Mouse (Mus musculus) spleen, postnatal 4 days (tissue): ENCODE data around the gene Utp18.
A peak's percentile ranks its signal among the peaks of the same experiment; 100 is the strongest.
"Not testable (repeated sequence)": the region's sequence is repeated elsewhere in the genome, so short reads cannot be mapped to it uniquely, and the experiment has no call there.

Source experiments
- DNase-seq, 2 experiments: peaks; one replicate each; pipeline ENCODE4 v3.0.0; 2022; ENCODE audit warnings: low spot score in 2 of 2

Gene Utp18

GRCm38 (mm10) chr11:93885572-93886410 lies at the start of gene Utp18, which contains the start of gene Mbtd1:
TSS of gene Utp18 (minus strand) at chr11:93885766.
TSS of gene Mbtd1 (plus strand) at chr11:93885852.
- DNase-seq: peak; percentile 98 to 99

GRCm38 (mm10) chr11:93929106-93929505 lies 43.5 kb upstream of the Utp18 start:
- DNase-seq: no peak

GRCm38 (mm10) chr11:93915019-93915418 lies 29.5 kb upstream of the Utp18 start:
- not testable (repeated sequence) for DNase-seq

GRCm38 (mm10) chr11:93911603-93912002 lies 26.0 kb upstream of the Utp18 start:
- no peak for DNase-seq

- DNase-seq: no peak
These were observed 23.3 kb upstream of the Utp18 start for GRCm38 (mm10) chr11:93908829-93909228.

- DNase-seq: no peak
These were observed 22.3 kb upstream of the Utp18 start for GRCm38 (mm10) chr11:93907839-93908238.

- DNase-seq: no peak
These were observed 21.3 kb upstream of the Utp18 start for GRCm38 (mm10) chr11:93906834-93907233.

GRCm38 (mm10) chr11:93897732-93898131 lies 12.2 kb upstream of the Utp18 start:
- no peak for DNase-seq

GRCm38 (mm10) chr11:93887080-93887447 lies 1.5 kb upstream of the Utp18 start:
- no peak for DNase-seq

GRCm38 (mm10) chr11:93886411-93887079 lies 979 bp upstream of the Utp18 start:
- peak; percentile 27 to 69 for DNase-seq

- DNase-seq: peak in 1 of 2 experiments; percentile 75
These were observed 530 bp downstream of the Utp18 start for GRCm38 (mm10) chr11:93884901-93885571.

GRCm38 (mm10) chr11:93884068-93884467 lies 1.5 kb downstream of the Utp18 start:
- DNase-seq: no peak

GRCm38 (mm10) chr11:93862638-93863037 lies 22.9 kb downstream of the Utp18 start:
- no peak for DNase-seq

GRCm38 (mm10) chr11:93862045-93862623 lies 23.4 kb downstream of the Utp18 start:
- DNase-seq: no peak

GRCm38 (mm10) chr11:93861193-93861592 lies 24.4 kb downstream of the Utp18 start:
- no peak for DNase-seq

GRCm38 (mm10) chr11:93860540-93861172 lies 24.9 kb downstream of the Utp18 start:
- no peak for DNase-seq

- peak; percentile 47 to 81 for DNase-seq
These were observed 29.1 kb downstream of the Utp18 start for GRCm38 (mm10) chr11:93856284-93856955.

GRCm38 (mm10) chr11:93852546-93852945 lies 33.0 kb downstream of the Utp18 start:
- DNase-seq: no peak

GRCm38 (mm10) chr11:93847342-93847741 lies 38.2 kb downstream of the Utp18 start:
- no peak for DNase-seq

GRCm38 (mm10) chr11:93835800-93836199 lies 49.8 kb downstream of the Utp18 start:
- no peak for DNase-seq

- DNase-seq: no peak
These were observed 55.6 kb downstream of the Utp18 start for GRCm38 (mm10) chr11:93829971-93830370.
